Mouse (Mus musculus): ENCODE measurements around the gene Itgax.

- no peak for TF ChIP-seq CTCF (IDR thresholded peaks at IDR 0.05; ENCODE audit: extremely low read depth, insufficient read length, insufficient replicate concordance, low read depth, low read length)
- no peak for TF ChIP-seq POLR2A (IDR thresholded peaks at IDR 0.05; ENCODE audit: low read depth, low read length)
Measured at GRCm38 (mm10) chr7:128154076-128154475, 24.7 kb downstream of the Itgax start, which contains the start of gene Itgad.
